Mouse (Mus musculus): Measurements from ENCODE around the gene Zp3.

Gene Zp3

DNA sequence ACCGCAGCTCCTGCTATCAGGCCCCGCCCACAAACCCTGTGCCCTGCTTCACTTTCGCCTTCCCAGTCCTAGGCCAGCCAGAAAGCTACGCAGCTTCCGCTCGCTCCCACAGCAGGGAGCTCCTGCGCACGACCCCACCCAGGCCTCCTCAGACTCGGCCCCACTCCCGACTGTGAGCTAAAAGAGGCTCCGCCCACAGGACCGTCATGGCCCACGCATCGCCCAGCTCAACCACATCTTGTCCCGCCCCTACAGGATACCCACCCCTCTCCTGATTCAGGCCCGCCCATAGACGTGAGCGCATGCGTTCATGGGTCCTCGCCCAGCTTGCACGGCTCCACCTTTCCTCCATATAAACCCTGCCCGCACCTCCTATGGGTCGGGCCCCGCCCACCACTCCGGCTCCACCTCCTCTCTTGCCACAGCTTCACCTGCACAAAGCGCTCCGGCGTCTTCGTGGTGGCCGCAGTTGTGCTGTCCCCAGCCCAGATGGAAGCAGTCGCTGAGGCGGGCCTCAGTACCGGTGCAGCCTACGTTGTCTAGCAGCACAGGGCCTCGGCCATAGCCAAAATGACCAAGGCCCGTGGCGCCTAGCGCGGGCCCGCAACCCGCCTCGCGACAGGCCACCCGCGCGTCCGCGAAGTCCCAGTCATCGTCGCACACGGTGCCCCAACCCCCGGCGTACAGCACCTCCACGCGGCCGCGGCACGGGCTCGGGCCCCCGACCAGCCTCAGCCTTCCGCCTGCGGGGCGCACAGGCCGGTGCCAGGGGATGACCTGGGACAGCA, 17.2 kb upstream of the Zp3 start:
- peak; percentile 100 for DNase-seq

DNA sequence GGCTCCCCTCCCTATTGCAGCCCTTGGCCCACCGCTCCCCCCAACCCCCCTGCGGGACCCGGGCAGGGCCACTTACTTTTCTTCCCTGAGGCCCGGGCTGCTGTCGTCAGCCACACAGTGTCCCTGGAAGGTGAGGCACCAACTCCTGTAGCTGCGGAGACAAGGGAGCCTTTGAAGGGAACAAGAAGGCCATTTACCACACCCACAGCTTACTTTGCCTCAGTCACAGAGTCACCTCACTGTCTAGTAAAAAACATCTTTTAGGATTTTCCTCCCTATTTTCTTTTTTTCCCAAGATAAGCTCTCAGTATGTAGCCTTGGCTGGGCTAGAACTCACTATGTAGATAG, 16.6 kb upstream of the Zp3 start:
- DNase-seq, result no peak

DNA sequence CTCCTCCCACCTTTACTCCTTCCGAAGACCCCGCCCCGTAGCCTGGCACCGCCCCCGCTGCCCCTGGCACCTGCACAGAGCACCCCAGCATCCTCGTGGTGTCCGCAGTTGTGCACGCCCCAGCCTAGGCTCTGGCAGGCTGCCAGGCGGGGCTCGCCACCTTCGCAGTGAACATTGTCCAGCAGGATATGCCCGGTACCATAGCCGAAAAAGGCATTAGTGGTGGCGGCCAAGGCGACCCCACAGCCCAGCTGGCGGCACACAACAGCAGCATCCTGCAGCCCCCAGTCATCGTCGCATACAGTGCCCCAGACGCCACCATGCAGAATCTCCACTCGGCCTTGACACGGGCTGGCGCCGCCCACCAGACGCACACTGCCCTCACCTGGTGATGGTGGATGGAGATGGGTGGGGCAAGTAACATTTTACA, 14.4 kb upstream of the Zp3 start:
- peak; percentile 56 for DNase-seq

DNA sequence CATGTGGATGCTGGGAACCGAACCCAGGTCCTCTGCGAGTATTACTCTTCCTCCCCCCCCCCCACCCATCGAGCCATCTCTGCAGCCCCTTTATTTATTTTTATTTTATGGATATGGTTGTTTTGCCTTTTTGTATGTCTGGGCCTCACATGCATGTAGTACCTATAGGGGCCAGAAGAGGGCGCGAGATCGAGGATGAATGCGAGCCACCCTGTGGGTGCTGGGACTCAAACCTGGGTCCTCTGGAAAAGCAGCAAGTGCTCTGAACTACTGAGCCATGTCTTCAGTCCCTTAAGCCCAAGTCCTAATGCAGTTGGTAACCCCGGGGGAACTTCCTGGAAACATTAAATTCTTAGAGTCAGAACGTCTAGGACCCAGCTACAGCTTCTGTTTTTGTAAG, 13.0 kb upstream of the Zp3 start:
- no peak for DNase-seq

DNA sequence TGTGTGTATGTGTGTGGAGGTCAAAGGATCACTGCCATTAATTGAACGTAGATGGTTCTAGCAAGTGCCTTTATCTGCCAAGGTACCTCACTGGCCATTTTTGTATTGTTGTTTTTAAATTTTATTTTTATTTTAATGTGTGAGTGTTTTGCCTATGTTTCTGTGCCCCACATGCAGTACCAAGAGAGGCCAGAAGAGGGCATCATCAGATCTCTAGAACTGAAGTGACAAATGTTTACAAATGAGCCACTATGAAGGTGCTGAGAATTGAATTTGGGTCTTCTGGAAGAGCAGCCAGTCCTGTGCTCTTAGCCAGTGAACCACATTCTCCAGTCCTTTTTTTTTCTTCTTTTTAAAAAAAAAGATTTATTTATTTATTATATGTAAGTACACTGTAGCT, 11.1 kb upstream of the Zp3 start:
- no peak for DNase-seq

DNA sequence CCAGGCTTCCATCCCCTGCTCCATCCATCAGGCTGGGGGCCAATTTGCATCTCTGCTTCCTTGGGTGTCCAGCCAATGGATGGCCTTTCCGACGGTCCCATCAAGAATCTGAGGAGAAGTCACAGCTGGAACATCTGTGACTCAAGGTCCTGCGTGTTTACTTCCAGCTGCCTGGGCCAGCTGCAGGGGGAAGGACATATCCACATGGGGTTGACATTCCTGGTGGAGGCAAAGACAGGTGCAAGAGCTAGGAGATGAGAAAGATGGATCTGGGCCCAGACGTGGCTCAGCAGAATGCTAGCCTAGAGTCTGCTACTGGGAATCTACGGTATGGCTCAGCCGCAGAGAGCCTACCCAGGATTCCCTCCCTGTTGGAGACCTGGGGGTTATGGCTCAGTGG, 9.7 kb upstream of the Zp3 start:
- no peak for DNase-seq

DNA sequence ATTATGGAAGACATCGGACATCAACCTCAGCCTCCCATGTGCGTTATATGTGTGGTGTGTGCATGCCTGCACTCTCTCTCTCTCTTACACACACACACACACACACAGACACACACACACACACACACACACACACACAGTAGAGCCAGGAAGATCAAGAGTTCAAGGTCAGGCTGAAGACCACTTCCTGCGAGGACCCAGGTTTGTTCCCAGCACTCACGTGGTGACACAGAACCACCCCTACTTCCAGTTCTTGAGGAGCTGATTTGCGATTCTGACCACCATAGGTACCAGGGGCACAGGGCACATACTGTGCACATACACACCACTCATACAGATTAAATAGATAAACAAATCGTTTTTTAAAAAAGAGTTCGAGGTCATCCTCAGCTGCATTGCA, 8.0 kb upstream of the Zp3 start:
- no peak for DNase-seq

DNA sequence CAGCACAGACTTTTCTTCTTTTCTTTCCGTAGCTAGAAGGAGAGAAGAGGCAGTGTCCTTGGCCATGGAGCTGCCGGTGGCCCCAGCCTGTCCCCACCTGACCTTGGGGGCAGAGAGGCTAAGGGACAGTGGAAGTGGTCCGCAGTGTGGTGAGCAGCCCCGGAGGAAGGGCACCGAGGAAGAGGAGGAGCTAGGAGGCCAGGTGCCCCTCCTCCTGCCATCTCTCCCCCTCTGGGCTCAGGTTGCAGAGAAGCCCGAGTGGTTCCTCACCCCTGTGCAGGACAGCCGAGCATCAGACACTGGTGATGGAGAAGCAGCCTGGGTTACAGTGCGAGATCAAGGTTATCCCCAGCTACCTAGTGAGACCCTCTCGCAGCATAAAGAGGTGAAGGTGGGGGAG, 5.5 kb upstream of the Zp3 start, which contains the start of gene Ssc4d:
Gene Ssc4d (minus strand): TSS at position 167 of the 400 bp plus-strand sequence.
- DNase-seq, result no peak

DNA sequence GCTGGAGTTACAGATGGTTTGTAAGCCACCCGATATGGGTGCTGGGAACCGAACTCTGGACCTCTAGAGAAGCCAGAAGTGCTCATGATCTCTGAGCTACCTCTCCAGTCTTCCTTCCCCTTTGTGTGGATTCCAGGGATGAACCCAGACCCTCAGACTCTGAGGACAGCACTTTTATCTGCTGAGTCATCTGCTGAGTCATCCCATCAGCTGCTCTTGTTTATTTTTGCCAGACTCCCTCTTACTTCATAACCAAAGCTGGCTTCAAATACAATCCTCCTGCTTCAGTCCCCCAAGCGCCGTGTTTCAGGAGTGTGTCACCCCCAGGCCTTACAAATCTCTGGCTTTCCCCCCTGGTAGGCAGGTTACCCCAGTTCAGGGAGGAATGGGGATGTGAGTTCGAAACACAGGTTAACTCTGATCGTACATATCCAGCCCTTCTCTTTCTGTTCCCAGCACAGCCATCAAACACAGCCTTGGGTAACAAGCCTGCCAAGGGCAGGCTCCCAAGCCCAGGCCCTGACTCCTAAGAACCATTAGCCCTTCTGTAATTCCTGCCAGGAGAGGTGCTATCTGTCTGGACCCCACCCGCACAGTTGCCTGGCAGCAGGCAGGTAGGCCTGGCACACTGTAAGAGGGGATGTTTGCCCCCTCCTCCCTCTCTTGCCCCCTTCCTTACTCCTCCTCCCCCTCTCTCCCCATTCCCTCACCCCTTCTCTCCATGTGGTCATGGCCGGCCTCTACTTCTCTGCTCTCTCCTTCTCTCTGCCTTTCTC, 3.8 kb upstream of the Zp3 start:
- DNase-seq, result no peak

DNA sequence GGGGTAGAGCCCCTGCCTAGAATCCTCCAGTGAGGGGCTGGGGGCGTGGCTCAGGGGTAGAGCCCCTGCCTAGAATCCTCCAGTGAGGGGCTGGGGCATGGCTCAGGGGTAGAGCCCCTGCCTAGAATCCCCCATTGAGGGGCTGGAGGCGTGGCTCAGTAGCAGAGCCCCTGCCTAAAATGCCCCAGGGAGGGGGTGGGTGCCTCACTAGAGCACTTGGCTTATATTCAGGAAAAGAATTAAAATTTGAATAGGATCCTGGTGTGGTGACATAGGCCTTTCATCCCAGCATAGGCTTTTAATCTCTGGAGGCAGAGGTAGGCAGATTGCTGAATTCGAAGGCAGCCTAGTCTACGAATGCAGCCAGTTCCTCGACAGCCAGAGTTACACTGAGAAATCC, 518 bp upstream of the Zp3 start:
- DNase-seq, result no peak

DNA sequence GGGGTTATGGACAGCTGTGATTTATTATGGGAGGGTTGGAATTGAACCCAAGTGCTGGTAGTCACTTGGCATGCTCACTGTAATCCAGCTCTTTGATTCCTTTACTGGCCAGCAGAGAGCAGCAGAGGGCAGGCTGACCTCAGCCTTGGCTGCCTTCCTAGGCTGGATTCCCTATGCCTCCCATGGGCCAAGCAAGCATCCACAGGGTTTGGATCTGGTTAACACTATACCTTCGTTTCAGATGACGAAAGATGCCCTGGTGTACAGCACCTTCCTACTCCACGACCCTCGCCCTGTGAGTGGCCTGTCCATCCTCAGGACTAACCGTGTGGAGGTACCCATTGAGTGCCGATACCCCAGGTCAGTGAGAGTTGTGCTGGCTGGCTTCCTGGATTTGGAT, 2.5 kb downstream of the Zp3 start:
- DNase-seq, result peak; percentile 39

DNA sequence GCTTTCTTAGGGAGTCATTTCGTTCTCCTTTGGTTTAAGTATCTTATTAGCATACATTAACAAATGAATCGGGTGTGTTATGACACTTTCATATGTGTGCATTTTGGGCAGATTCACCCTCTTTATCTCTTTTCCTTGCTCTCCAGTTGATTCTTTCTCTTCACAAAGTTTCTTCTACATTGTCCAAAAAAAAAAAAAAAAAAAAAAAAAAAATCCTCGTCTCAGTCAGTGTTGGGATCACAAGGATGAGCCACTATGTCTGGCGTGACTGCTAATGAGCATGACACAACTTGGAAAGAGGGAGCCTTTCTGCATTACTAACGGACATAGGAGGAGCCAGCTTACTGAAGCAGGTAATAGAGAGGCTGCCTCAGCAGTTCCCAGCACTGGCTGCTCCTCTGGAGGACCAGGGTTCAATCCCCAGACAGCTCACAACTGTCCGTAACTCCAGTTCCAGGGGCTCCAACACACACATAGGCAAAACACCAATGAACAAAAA, 4.7 kb downstream of the Zp3 start:
- no peak for DNase-seq

DNA sequence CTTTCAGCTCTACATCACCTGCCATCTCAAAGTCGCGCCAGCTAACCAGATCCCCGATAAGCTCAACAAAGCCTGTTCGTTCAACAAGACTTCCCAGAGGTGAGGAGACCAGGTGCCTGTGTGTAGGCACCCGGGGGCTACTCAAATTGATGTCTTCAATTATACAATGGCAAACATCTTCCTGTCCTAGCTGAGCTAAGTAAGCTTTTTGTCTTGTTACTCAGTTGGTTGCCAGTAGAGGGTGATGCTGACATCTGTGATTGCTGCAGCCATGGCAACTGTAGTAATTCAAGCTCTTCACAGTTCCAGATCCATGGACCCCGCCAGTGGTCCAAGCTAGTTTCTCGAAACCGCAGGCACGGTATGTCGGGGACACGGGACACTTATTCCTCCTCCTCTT, 7.3 kb downstream of the Zp3 start:
- no peak for DNase-seq

DNA sequence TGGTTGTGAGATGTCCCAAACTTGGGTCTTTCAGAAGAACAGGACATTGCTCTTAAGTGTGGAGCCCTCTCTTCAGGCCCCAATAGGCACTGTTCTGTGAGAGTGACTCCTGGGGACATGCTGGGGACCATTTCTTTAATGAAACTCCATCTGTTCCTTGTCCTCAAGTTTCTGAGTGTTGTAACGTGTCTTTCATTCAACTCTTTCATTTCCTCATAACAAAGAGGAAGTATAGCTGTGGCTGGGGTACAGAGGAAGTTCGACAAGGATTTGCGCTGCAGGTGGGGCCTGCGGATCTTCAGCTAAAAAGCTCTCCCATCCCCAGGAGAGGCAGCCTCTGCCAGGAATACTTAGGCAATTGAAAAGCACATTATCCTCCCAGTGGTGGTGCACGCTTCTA, 10.7 kb downstream of the Zp3 start:
- DNase-seq, result no peak

DNA sequence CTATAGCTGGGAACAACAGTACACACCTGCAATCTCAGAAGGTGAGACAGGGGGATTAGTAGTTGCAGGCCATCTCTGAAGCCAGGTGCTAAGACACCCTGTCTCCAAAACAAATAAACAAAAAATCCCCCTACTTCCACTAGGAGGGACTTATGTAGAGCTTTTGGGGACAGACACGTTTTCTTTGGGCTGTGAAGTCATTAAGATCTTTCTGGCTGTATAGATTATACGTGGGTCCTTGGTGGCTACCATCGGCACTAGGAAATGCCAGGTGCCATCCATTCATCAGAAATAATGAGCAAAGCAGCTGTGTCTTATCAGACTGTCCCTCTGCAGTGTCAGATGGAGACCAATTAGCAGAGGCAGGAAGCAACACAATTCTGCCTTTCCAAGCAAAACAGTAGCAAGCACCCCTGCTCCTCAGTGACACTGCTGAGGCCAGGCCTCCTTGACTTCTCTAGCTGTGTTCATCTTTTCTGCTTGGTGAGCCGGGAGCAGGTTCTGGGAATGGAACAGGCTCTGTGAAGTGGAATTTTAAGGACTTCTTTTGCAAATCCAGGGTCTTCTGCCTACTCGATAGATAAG, 13.6 kb downstream of the Zp3 start:
- peak; percentile 34 for DNase-seq

DNA sequence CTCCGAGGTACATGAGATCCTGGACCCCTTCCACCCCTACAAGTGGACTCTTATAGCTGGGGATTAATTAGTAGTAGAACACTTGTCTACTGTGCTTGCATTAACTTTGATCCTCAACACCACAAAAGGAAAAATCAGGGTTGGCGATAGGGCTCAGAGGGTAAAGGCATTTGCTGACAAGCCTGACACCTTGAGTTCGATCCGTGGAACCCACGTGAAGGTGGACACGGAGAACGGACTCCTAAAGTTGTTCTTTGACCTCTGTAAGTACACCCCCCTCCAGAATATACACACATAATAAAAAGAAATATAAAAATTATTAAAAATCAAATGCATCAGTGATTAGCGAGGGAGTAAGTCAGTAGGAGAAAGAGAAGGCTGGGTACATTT, 14.4 kb downstream of the Zp3 start:
- DNase-seq, result no peak

DNA sequence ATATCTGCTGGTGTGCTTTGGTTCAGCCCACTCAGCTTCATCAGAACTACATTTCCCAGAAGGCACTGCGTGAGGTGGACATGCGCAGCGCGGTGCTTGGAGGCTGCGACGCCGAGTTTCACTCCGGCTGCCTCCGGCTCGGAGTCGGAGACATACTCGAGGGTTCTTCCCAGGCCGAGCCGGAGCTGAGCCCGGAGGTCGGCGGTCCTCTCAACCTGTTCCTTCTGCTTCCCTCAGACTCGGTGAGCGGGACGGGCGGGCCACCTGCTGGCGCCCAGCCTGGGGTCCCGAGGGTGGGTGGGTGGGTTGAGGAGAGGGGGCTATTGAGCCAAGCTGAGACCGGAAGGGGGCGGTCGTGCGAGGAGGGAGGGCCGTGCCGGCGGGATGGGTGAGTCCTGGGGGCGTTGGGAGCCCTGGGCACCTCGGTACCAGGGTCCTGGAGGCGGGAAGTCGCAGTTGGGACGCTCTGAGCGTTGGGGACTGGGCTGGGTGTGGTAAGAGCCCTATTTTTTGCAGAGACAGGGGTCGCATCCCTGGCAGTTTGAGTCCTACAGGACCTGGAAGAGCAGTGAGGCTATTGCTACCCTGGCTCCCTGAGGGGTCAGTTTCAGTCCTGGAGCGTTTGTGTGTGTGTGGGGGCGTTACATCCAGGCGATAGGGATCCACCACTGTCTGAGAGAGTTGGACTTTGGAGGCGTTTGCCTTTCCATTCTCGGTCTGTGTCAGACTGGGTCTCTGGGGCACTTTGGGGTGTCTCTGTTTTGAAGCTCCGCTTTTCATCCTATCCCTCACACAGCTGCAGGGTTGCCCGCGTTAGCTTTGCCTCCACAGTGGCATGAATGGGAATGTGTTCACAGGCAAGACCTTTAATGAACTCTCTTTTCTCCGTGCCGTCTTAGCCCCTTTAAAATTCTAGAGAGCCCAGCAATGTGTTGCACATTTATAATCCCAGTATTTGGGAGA, 15.1 kb downstream of the Zp3 start, which contains the start of gene Dtx2:
Gene Dtx2 (plus strand): TSS at position 76 of the 963 bp plus-strand sequence.
- DNase-seq, result peak; percentile 87

DNA sequence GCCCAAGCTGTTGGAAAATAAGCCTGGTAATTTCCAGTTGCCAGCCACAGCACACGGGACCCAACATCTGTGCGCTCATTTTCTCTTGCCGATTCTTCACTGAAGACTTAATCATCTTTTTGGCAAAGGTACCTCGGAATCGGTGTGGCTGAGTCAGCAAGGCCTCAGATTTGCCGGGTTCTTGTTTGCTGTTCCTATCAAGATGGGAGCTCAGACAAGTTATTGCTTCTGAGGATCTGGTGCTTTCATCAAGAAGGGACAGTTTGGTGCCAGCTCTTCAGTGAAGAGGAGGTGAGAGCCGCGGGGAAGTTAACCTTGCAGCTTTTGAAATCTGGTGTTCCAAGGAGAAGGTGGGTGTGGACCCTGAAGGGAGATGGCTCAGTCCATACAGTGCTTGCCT, 16.3 kb downstream of the Zp3 start:
- DNase-seq, result no peak

DNA sequence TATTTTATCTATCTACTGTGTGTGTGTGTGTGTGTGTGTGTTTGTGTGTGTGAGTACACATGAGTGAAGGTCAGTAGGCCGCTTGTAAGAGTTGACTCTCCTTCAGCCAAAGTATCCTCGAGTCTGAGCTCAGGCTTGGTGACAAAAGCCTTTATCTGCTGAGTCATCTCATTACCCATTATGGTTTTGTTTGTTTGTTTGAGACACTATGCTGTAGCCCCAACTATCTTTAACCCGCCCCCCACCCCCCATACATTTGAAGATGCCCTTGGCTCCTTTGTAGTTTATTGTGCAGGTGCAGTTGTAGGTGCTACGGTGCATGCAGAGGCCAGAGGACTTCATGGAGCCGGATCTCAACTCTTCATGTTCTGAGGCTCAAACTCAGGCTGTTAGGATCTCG, 21.3 kb downstream of the Zp3 start:
- no peak for DNase-seq

DNA sequence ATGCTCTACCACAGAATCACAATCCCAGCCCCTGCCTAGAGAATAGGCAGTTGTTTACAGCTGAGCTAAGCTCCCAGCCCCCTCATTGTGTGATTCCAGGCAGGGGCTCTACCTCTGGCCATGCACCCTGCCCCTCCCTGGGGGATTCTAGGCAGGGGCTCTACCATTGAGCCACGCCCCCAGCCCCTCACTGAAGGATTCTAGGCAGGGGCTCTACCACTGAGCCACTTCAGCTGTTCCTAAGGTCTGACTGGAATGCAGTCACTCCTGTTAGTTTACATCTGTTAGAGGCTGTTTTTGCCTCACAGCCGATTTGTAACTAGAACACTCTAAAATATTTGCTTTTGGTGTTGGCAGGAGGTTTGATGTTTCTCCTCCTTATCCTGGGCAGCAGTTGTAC, 22.4 kb downstream of the Zp3 start:
- DNase-seq, result no peak

DNA sequence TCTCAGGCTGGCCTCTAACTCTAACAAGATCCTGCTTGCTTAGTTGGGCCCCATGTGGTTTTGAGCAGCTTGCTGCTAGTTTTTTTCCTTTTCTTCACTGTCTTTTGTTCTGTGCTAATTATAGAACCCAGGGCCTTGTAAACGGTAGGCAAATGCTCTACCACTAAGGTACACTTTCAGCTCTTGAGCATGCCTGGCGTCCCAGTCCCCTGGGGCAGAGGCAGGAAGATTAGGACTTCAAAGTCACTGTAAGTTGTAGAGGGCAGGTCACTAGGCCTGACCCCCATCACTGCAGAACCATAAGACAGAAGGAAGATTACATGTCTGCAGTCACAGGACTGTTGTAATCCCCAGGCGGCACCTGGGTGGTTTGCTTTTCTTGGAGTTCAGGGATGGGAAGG, 22.9 kb downstream of the Zp3 start:
- DNase-seq, result no peak

DNA sequence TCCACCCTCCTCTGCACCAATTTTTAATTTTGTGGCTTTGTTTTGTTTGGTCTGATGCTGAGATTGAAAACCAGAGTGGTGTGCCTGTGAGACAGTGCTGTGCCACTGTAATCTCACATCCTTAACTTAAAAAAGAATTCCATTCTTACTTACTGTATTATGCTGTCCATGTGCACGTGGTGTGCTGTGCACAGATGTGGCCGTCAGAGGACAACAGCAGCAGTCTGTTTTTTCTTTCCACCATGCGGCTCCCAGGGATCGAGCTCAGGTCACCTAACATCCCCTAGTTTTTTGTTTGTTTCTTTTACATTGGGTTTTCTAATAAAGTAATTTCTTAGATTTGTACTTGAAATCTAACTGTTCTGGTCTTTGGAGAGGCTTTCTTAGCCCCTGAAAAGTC, 24.6 kb downstream of the Zp3 start:
- DNase-seq, result no peak

DNA sequence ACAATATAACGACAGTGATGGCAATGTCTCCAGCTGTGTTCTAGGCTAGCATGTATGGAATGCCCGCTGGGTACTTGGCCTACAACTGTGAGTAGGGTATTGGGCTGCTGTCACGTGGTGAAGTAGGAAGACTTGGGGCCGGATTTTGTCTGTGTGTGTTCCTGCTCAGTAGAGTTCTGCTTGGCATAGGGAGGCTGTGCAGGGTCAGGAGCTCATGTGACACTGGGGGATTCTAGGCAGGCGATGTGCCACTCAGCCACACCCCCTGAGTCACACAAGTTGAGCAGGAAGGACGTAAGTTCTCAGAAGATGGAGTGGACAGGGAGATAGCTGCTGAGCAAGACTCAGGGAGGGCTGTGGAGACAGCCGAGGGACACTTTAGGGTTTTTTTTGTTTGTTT, 27.8 kb downstream of the Zp3 start:
- DNase-seq, result no peak
